In genomic region chr4:154935788-154936187, GRCm38 (mm10) we compare ENCODE assay signal across 15 mouse cellular contexts. TPM values are rescaled to one million over a fixed set of nuclear protein-coding genes. Genes with fewer than 3 reads are reported as not detected.
DNase-seq lines count a peak whose midpoint lies in the region; ATAC-seq and TF ChIP-seq lines count a peak whose summit lies in the region.
"Had no signal": no experiment of that assay in that cellular context is flagged by ENCODE, and none has a peak within 500 bp of the region (broad histone marks: within the 10 kb centered on the region; RNA-seq: fewer than 3 reads in every experiment).

No protein-coding gene starts in this region.

- no peaks in the 10 kb centered on the region; the same call in 1 of the 2 replicates for H3K27me3 ChIP-seq in liver, embryonic 11.5 days (replicated peaks; ENCODE audit: control insufficient read depth, insufficient read depth, low read length)
- no peaks in the 10 kb centered on the region; a peak in 1 of 4 replicates for H3K27me3 ChIP-seq in MEL (ENCODE audit: control insufficient read depth in 1 of 2, insufficient read depth in 2 of 2, low read length in 2 of 2)
- no peaks in the 10 kb centered on the region for H3K27me3 ChIP-seq in liver, embryonic 14.5 days (ENCODE audit: control insufficient read depth, insufficient read depth, low read length)
- H3K27me3 ChIP-seq: midbrain, embryonic 13.5 days; neural tube, embryonic 15.5 days had no signal

- no peak for TF ChIP-seq EP300 in MEL (IDR thresholded peaks at IDR 0.05; ENCODE audit: low read depth in 1 of 2, low read length in 2 of 2)
- no peak for TF ChIP-seq EP300 in liver, embryonic 14.5 days (IDR thresholded peaks at IDR 0.05; ENCODE audit: low read depth)

- WGBS in liver, embryonic 11.5 days: 81% methylated on average over 7 of the region's 7 CpGs
- WGBS in liver, embryonic 14.5 days (ENCODE audit: insufficient replicate concordance): 78% methylated on average over 7 of the region's 7 CpGs

- no peak for TF ChIP-seq POLR2A in MEL (IDR thresholded peaks at IDR 0.05; ENCODE audit: control insufficient read depth in 1 of 2, insufficient read depth in 1 of 2, low read depth in 1 of 2, low read length in 2 of 2, poor library complexity in 1 of 2)

- H3K79me2 ChIP-seq in MEL (ENCODE audit: control insufficient read depth, insufficient read depth, low read length, poor library complexity): no peaks in the 10 kb centered on the region

- no peaks in the 10 kb centered on the region for H3K4me1 ChIP-seq in liver, embryonic 11.5 days (replicated peaks; ENCODE audit: control insufficient read depth, insufficient read depth, low read length)
- 0 out of 4 replicates have a peak, but pooled peaks cover 0 to under 1% of the 10 kb centered on the region in 2 experiments for H3K4me1 ChIP-seq in MEL (ENCODE audit: control insufficient read depth in 1 of 2, insufficient read depth in 2 of 2, low read length in 2 of 2)
- no peaks in the 10 kb centered on the region for H3K4me1 ChIP-seq in liver, embryonic 14.5 days (replicated peaks; ENCODE audit: control insufficient read depth in 2 of 2, insufficient read depth in 2 of 2, low read length in 1 of 2)
- H3K4me1 ChIP-seq: neural tube, embryonic 15.5 days had no signal

- no peak for TF ChIP-seq RAD21 in MEL (IDR thresholded peaks at IDR 0.05; ENCODE audit: low read depth, low read length)

- DNase-seq in liver (peak; percentile 45), MEL (ENCODE audit: low read depth, low spot score) (peak; percentile 38)
- DNase-seq in liver, embryonic 11.5 days (ENCODE audit: low spot score): no peak
- no peak for DNase-seq in liver, embryonic 14.5 days (ENCODE audit: low read depth in 3 of 3, low spot score in 3 of 3)
- peak; percentile 75 for DNase-seq in thymus, postnatal 25 days
- no peak for DNase-seq in adrenal gland, adult 2 months
- no peak for DNase-seq in embryo, embryonic 11 days
- DNase-seq: cerebellum, postnatal 14 days; layer of hippocampus, postnatal 36 days; lung, adult 18-20 months; right cerebral cortex, postnatal 25 days had no signal

- no peaks in the 10 kb centered on the region for H3K9me3 ChIP-seq in liver, embryonic 11.5 days (ENCODE audit: control insufficient read depth, low read length)
- no peaks in the 10 kb centered on the region for H3K9me3 ChIP-seq in MEL (replicated peaks; ENCODE audit: insufficient read depth, low read length)
- H3K9me3 ChIP-seq in liver, embryonic 14.5 days (ENCODE audit: control insufficient read depth, low read length): no peaks in the 10 kb centered on the region
- H3K9me3 ChIP-seq: midbrain, embryonic 13.5 days; neural tube, embryonic 15.5 days had no signal

- no peak overlapping the region for H3K4me3 ChIP-seq in liver, embryonic 11.5 days (ENCODE audit: low read depth, low read length)
- H3K4me3 ChIP-seq in MEL (ENCODE audit: control insufficient read depth in 1 of 2, insufficient read depth in 1 of 2, low read depth in 2 of 2, low read length in 2 of 2): no peak overlapping the region
- no peak overlapping the region for H3K4me3 ChIP-seq in liver, embryonic 14.5 days (ENCODE audit: insufficient read depth in 1 of 2, low read depth in 2 of 2, low read length in 2 of 2)
- H3K4me3 ChIP-seq: erythroblast, embryonic 14.5 days; midbrain, embryonic 13.5 days; neural tube, embryonic 15.5 days had no signal

- H3K36me3 ChIP-seq in liver, embryonic 11.5 days (ENCODE audit: control insufficient read depth, insufficient read depth, low read length): no peaks in the 10 kb centered on the region
- no peaks in the 10 kb centered on the region for H3K36me3 ChIP-seq in MEL (ENCODE audit: control insufficient read depth in 1 of 2, insufficient read depth in 2 of 2, low read length in 2 of 2)
- H3K36me3 ChIP-seq in liver, embryonic 14.5 days (replicated peaks; ENCODE audit: control insufficient read depth, insufficient read depth, low read depth): no peaks in the 10 kb centered on the region
- H3K36me3 ChIP-seq: midbrain, embryonic 13.5 days; neural tube, embryonic 15.5 days had no signal

- no peak for ATAC-seq in liver, embryonic 11.5 days (replicated peaks; ENCODE audit: low FRiP score)
- no peak for ATAC-seq in liver, embryonic 14.5 days (ENCODE audit: insufficient read depth)
- ATAC-seq: midbrain, embryonic 13.5 days had no signal

- TF ChIP-seq CTCF in MEL (IDR thresholded peaks at IDR 0.05 in 2 of 3, conservative IDR thresholded peaks at IDR 0.05 in 1 of 3; ENCODE audit: control insufficient read depth in 1 of 3, insufficient read depth in 1 of 3, low read depth in 2 of 3, low read length in 3 of 3, poor library complexity in 1 of 3, severe bottlenecking in 1 of 3): peak; percentile 38 to 45 (median 42)
- TF ChIP-seq CTCF in liver, embryonic 14.5 days (IDR thresholded peaks at IDR 0.05; ENCODE audit: low read depth): peak; percentile 65

- H3K27ac ChIP-seq in liver, embryonic 11.5 days (ENCODE audit: low read depth, low read length): no peak overlapping the region
- no peak overlapping the region for H3K27ac ChIP-seq in MEL (ENCODE audit: control insufficient read depth, low read depth, low read length)
- H3K27ac ChIP-seq in liver, embryonic 14.5 days: no peak overlapping the region
- H3K27ac ChIP-seq: midbrain, embryonic 13.5 days; neural tube, embryonic 15.5 days had no signal

- no peak overlapping the region for H3K4me2 ChIP-seq in liver, embryonic 11.5 days
- H3K4me2 ChIP-seq in liver, embryonic 14.5 days (ENCODE audit: low read depth): no peak overlapping the region
- H3K4me2 ChIP-seq: midbrain, embryonic 13.5 days; neural tube, embryonic 15.5 days had no signal

- H3K9ac ChIP-seq in liver, embryonic 11.5 days (ENCODE audit: low read depth, low read length): no peak overlapping the region
- no peak overlapping the region for H3K9ac ChIP-seq in MEL (ENCODE audit: control insufficient read depth, low read depth, low read length, poor library complexity, severe bottlenecking)
- no peak overlapping the region for H3K9ac ChIP-seq in liver, embryonic 14.5 days (replicated peaks)
- H3K9ac ChIP-seq: midbrain, embryonic 13.5 days; neural tube, embryonic 15.5 days had no signal

TF ChIP-seq in MEL, 35 proteins besides CTCF, POLR2A, EP300 and RAD21:
- TF ChIP-seq SMC3 (IDR thresholded peaks at IDR 0.05; ENCODE audit: low read depth, low read length) (0 out of 2 replicates have a peak, but pooled peaks have one; percentile 2), ZNF384 (IDR thresholded peaks at IDR 0.05; ENCODE audit: low read depth, low read length) (no peak)

RNA-seq across cellular contexts. Expression of gene Tnfrsf14, which starts 7.4 kb away (rescaled TPM):
- 23.1 and 24.4 TPM in 2 replicates for polyA plus RNA-seq in liver, embryonic 11.5 days (2014; fragmentation: Nextera tagmentation; extraction: Ambion mirVana)
- total RNA-seq in MEL (2012; rRNA removed): 8.6 and 13.4 TPM in 2 replicates
- polyA plus RNA-seq in MEL (2012; ENCODE audit: insufficient read depth in 1 of 2, insufficient read length in 2 of 2, low read depth in 1 of 2, low replicate concordance in 2 of 2, missing spikeins in 1 of 2): 1 to 10 TPM in 1 of 2 experiments, not detected in 1; 8.2 TPM
- 122 and 308 TPM in 2 replicates for polyA plus RNA-seq in liver, embryonic 14.5 days (2012; rRNA removed)
- polyA plus RNA-seq in liver, embryonic 14.5 days (2014; fragmentation: Nextera tagmentation; extraction: Ambion mirVana): 37.0 and 38.7 TPM in 2 replicates
- total RNA-seq in adrenal gland, adult 2 months (2021): 1 to 10 TPM; 6.1 to 8.4 TPM
- polyA plus RNA-seq in adrenal gland, adult 2 months (2012; rRNA removed): 14.9 and 27.2 TPM in 2 replicates

RNA-seq across cellular contexts. Expression of gene Hes5, which starts 24.9 kb away (rescaled TPM):
- polyA plus RNA-seq in liver, embryonic 11.5 days (2014; fragmentation: Nextera tagmentation; extraction: Ambion mirVana): 0.63 TPM in 1 of 2 replicates, not detected in the other
- not detected in 2 replicates for total RNA-seq in MEL (2012; rRNA removed)
- polyA plus RNA-seq in MEL (2012; ENCODE audit: insufficient read depth in 1 of 2, insufficient read length in 2 of 2, low read depth in 1 of 2, low replicate concordance in 2 of 2, missing spikeins in 1 of 2): not detected
- polyA plus RNA-seq in liver, embryonic 14.5 days (2012; rRNA removed): 0.04 and 0.16 TPM in 2 replicates
- polyA plus RNA-seq in liver, embryonic 14.5 days (2014; fragmentation: Nextera tagmentation; extraction: Ambion mirVana): not detected in 2 replicates
- total RNA-seq in adrenal gland, adult 2 months (2021): not detected
- polyA plus RNA-seq in adrenal gland, adult 2 months (2012; rRNA removed): 0.27 TPM in 1 of 2 replicates, not detected in the other
- total RNA-seq: gastrocnemius, adult 8-10 months had no signal
- polyA plus RNA-seq: erythroblast, embryonic 14.5 days had no signal

RNA-seq across cellular contexts. Expression of gene Pank4, which starts 28.1 kb away (rescaled TPM):
- 44.2 and 47.2 TPM in 2 replicates for polyA plus RNA-seq in liver, embryonic 11.5 days (2014; fragmentation: Nextera tagmentation; extraction: Ambion mirVana)
- 31.2 and 38.4 TPM in 2 replicates for total RNA-seq in MEL (2012; rRNA removed)
- 10 to 100 TPM in 1 of 2 experiments, not detected in 1; 55.5 TPM for polyA plus RNA-seq in MEL (2012; ENCODE audit: insufficient read depth in 1 of 2, insufficient read length in 2 of 2, low read depth in 1 of 2, low replicate concordance in 2 of 2, missing spikeins in 1 of 2)
- polyA plus RNA-seq in liver, embryonic 14.5 days (2012; rRNA removed): 27.9 and 32.5 TPM in 2 replicates
- polyA plus RNA-seq in liver, embryonic 14.5 days (2014; fragmentation: Nextera tagmentation; extraction: Ambion mirVana): 19.5 and 21.6 TPM in 2 replicates
- 10 to 100 TPM; 24.5 to 28.0 TPM for total RNA-seq in adrenal gland, adult 2 months (2021)
- polyA plus RNA-seq in adrenal gland, adult 2 months (2012; rRNA removed): 34.8 and 35.3 TPM in 2 replicates

RNA-seq across cellular contexts. Expression of gene Fam213b, which starts 36.9 kb away (rescaled TPM):
- polyA plus RNA-seq in liver, embryonic 11.5 days (2014; fragmentation: Nextera tagmentation; extraction: Ambion mirVana): 17.4 and 20.1 TPM in 2 replicates
- not detected in 2 replicates for total RNA-seq in MEL (2012; rRNA removed)
- polyA plus RNA-seq in MEL (2012; ENCODE audit: insufficient read depth in 1 of 2, insufficient read length in 2 of 2, low read depth in 1 of 2, low replicate concordance in 2 of 2, missing spikeins in 1 of 2): not detected
- 4.0 and 5.8 TPM in 2 replicates for polyA plus RNA-seq in liver, embryonic 14.5 days (2012; rRNA removed)
- 9.3 and 9.8 TPM in 2 replicates for polyA plus RNA-seq in liver, embryonic 14.5 days (2014; fragmentation: Nextera tagmentation; extraction: Ambion mirVana)
- 10 to 100 TPM; 41.1 to 56.2 TPM for total RNA-seq in adrenal gland, adult 2 months (2021)
- 61.1 and 87.9 TPM in 2 replicates for polyA plus RNA-seq in adrenal gland, adult 2 months (2012; rRNA removed)

Comparison
In these comparisons a context has a peak if more than half of its experiments do, and no peak if none do; other contexts are left out.
1. DNase-seq: peak in liver (single experiment), MEL (single experiment) and thymus, postnatal 25 days (single experiment); none in liver, embryonic 11.5 days (single experiment), liver, embryonic 14.5 days (0 of 3), adrenal gland, adult 2 months (single experiment) and embryo, embryonic 11 days (single experiment).